8 mouse cellular contexts compared by ENCODE assay signal in the genomic region with DNA sequence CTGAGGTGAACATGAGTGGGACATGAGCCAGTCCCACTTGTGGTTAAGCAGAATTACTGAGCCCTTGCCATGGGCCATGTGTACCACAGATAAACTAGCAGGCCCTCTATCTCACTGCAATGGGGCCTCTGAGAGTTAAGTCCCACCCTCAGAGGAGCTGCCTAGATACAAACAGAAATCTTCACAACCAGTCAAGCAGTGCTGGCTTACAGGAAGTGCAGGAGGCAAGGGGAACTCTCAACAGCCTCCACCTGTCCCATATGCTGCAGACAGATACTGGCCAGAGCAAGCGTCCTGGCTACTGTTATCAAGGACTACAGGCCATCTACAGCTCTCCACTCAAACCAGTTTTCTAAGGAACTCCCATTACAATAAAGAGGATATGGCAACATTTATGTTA. TPM values are rescaled to one million over a fixed set of nuclear protein-coding genes. Genes with fewer than 3 reads are reported as not detected.
DNase-seq lines count a peak whose midpoint lies in the region; ATAC-seq lines count a peak whose summit lies in the region.

No protein-coding gene starts in this region.

- no peak overlapping the region for H3K9ac ChIP-seq in heart, embryonic 13.5 days

- 0% methylated on average over 1 of the region's 1 CpGs for WGBS in heart, embryonic 13.5 days

- H3K4me3 ChIP-seq in heart, embryonic 13.5 days, result no peak overlapping the region

- peaks cover 85% of the 10 kb centered on the region for H3K4me1 ChIP-seq in heart, embryonic 13.5 days

- H3K27me3 ChIP-seq in heart, embryonic 13.5 days (replicated peaks), result no peaks in the 10 kb centered on the region

- H3K9me3 ChIP-seq in heart, embryonic 13.5 days, result no peaks in the 10 kb centered on the region

- no peaks in the 10 kb centered on the region for H3K36me3 ChIP-seq in heart, embryonic 13.5 days

- peak overlapping the region; percentile 88 for H3K27ac ChIP-seq in heart, embryonic 13.5 days (replicated peaks)

- peak overlapping the region; percentile 8 for H3K4me2 ChIP-seq in heart, embryonic 13.5 days

- DNase-seq in heart, adult 8-10 months (ENCODE audit: low spot score), result peak; percentile 25
- DNase-seq in heart, adult 9 months (ENCODE audit: low spot score in 2 of 2), result no peak
- no peak for DNase-seq in urinary bladder, adult 18-20 months (ENCODE audit: low spot score in 2 of 2)
- DNase-seq in right cerebral cortex, postnatal 25 days, result no peak
- DNase-seq in left cerebral cortex, adult 9 months (ENCODE audit: low spot score in 2 of 2), result no peak

- peak; percentile 63 for ATAC-seq in CD4-positive, CD25-positive, alpha-beta regulatory T cell, adult 4 months
- peak; percentile 59 for ATAC-seq in heart, embryonic 13.5 days (ENCODE audit: extremely low read depth, insufficient number of reproducible peaks, low FRiP score, low TSS enrichment)
- peak; percentile 70 for ATAC-seq in neutrophil, adult 5-6 weeks (ENCODE audit: extremely low read depth, insufficient number of reproducible peaks, low FRiP score, poor library complexity, severe bottlenecking)

RNA-seq across cellular contexts. Expression of gene Tmem131, which starts 23.7 kb away (rescaled TPM):
- 10 to 100 TPM; 23.0 to 31.0 (median 28.3) TPM for total RNA-seq in heart, adult 8-10 months (2022)
- polyA plus RNA-seq in CD4-positive, CD25-positive, alpha-beta regulatory T cell, adult 4 months (2017; shearing (Covaris generic)), result 10 to 100 TPM; 11.1 to 14.8 TPM
- polyA plus RNA-seq in heart, embryonic 13.5 days (2015; fragmentation: Nextera tagmentation; extraction: Ambion mirVana), result 5.8 and 6.5 TPM in 2 replicates
- 36.6 and 43.4 TPM in 2 replicates for total RNA-seq in neutrophil, adult 5-6 weeks (2017)
